Mouse (Mus musculus): ENCODE data around the gene Wdr45.

- TF ChIP-seq CHD2 (IDR thresholded peaks at IDR 0.05; ENCODE audit: low read depth, low read length) = no peak
- no peak for TF ChIP-seq ZC3H11A (IDR thresholded peaks at IDR 0.05; ENCODE audit: borderline replicate concordance, low read depth, low read length)
- TF ChIP-seq HCFC1 (IDR thresholded peaks at IDR 0.05; ENCODE audit: borderline replicate concordance, insufficient read depth, low read length) = no peak
- TF ChIP-seq MAFK (IDR thresholded peaks at IDR 0.05; ENCODE audit: insufficient read depth, low read depth, low read length) = no peak
- no peak for TF ChIP-seq ZNF384 (IDR thresholded peaks at IDR 0.05; ENCODE audit: low read depth, low read length)
These were observed 40.4 kb upstream of the Wdr45 start for GRCm38 (mm10) chrX:7673578-7674281.

All from ES-E14 (cell line).